Mouse (Mus musculus): Measurements from ENCODE around the gene Cenpv.
A peak's percentile ranks its signal among the peaks of the same experiment; 100 is the strongest.

Cenpv gene

DNA sequence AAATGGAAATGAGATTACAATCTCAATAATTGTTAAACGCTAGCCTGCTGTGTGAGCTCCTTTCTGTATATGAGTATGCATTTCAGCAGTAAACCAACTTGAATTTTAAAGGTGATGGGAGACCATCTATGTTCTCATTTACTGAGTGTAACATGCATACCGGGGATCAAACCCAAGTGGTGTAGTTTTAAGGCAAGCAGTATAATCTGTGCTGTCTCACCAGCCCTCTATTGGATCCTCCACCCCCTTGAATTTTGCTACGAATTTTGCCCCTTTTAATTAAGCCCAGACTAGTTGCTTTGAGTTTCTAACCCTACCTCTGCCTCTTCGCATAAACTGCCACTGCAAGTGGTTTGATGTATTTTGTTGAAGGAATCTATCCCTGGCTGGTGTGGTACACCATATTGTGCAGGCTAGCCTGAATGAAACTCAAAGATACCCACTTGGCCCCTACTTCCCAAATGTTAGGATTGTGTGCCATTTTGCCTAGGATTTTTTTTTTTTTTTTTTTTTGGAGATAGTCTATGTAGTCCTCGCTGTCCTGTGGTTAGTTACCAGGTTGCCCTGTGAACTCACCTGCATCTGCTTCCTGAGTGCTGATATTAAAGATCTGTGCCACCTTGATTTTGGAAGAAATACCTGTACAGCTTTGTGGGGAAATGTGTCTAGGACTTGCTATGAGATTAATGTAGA lies 15.2 kb upstream of the Cenpv start:
- no peak for DNase-seq (ENCODE audit: extremely low read depth, insufficient read length, low spot score)

DNA sequence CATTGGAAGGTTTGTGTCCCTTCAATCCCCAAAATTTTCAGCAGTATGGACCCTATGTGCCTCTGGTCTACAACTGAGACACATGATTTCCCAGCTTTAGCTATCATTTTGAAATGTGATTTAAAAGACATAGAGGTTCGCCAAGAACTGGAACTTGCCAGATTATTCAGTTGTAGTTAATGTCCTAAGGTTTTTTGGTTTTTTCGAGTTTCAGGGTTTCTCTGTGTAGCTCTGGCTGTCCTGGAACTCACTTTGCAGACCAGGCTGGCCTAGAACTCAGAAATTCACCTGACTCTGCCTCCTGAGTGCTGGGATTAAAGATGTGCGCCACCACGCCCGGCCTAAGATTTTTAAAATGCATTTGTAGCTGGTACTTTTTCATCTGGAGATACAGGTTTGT lies 14.6 kb upstream of the Cenpv start:
- DNase-seq (ENCODE audit: extremely low read depth, insufficient read length, low spot score): no peak

DNA sequence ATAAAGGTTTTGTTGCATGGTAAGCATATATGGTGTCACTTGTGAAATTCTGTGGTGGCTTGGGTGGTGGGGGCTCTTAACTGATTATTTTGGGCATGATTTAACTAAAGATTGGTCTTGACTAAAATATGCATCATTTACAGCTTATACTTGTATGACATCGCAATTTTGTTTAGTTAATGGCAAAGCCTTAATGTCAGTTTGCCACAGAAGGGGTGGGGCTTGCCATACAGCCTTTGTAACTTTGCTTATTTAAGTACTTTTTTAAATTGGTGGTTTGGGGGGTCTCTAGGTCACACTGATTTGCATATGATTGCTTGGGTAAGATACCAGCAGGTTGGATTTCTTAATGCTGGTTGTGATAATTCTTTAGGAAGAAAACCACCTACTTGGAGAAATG lies 14.1 kb upstream of the Cenpv start:
- DNase-seq (ENCODE audit: extremely low read depth, insufficient read length, low spot score): no peak

DNA sequence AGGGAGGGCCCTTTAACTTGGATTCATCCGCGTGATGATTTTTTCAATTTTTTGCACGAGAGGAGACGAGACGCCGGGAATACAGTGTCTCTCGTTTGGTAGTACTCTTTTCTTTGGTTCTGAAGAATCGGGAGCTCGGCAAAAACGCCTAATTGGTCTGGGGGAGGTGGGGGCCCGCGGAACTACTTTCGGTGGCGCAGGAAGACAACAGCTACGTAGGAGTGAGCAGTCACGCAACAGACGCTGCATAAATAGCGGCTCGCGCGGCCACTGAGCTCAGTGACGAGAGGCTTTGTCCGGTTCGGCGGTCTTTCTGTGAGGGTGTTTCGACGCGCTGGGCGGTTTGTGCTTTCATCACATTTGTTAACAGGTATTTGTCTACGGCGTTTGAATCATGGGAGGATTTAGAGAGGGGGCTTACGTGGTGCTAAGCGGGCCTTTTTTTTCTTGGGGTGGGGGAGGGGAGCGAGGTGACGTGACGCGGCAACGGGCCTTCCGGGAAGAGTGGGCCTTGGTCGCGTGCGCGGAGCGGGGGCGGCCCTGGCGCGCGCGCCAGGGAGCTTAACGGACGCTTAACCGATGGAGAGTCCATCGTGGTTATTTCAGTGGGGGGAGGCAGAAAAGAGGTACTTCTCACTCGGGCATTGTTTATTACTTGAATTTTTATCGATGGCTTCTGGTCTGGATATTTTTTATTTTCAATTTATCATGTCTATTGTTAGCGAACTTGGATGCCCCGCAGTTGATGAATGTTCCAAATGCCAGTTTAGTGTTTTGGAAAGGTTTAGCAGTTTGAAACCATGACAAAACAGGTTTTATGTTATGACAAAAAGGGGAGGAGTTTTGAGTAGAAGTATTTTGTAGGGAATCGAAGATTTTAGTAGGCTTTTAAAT lies 12.4 kb upstream of the Cenpv start:
- peak; percentile 85 for DNase-seq (ENCODE audit: extremely low read depth, insufficient read length, low spot score)

DNA sequence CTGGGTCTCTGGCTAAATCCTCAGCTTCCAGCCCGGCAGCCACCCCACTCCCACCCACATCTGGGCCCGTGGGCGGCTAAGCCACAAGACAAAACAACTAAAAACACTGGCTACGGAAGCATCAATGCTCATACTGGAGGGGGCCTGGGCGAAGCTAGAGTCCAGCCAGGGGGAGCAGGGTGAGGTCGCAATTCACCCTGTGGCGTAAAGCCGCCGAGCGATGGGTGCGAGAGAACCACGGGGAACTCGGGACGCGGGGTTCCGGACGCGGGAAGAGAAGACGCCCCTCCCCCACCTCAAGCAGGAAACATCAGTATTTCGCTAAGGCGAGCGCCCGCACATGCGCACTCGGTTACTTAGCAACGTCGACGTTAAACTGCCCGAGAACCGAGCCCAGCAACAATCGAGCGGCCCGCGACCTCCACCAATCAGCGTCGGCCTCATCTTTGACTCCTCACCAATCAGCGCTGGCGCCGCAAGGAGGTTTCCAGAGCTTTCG lies 11.7 kb upstream of the Cenpv start, which contains the start of gene Ubb:
Gene Ubb (plus strand): TSS at position 445 of the 499 bp plus-strand sequence.
- DNase-seq (ENCODE audit: extremely low read depth, insufficient read length, low spot score): peak; percentile 99

DNA sequence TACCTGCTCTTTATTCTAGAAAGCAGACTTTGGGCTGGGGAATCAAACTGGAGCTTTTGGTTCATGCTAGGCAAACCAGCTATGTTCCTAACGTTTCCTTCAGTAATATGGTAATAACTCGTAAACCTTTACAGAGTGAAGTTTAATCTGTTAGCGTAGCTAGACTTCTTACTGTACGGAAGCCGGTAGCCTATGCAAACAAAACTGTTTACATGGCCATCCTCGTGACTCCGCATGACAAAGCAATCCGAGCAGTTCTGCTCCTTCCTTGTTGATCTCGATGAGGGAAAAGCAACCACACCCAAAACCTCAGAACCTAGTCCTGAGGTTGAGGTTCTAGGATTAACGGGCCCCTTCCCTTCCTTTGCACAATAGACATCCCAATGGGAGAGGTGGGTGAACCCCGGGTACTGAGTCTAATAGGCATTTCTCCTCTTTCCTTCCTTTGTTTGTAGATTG lies 11.2 kb upstream of the Cenpv start:
- no peak for DNase-seq (ENCODE audit: extremely low read depth, insufficient read length, low spot score)

DNA sequence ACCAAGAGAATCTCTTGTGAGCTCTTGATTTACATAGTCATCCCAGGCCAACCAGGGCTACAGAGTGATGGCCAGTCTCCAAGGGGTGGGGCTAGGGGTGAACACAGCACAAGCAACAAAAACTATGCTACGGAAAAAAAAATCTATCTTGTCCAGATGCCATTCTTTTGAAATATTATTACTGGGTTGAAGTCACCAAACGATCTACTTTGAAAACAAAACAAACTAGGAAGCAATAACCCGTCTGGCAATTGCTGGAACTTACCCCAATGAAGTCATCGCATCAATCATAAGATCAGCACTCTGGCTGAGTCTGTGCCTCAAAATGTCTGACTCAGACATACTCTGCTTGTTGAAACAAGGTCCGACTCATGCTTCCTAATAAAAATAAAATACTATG lies 10.7 kb upstream of the Cenpv start:
- peak; percentile 78 for DNase-seq (ENCODE audit: extremely low read depth, insufficient read length, low spot score)

DNA sequence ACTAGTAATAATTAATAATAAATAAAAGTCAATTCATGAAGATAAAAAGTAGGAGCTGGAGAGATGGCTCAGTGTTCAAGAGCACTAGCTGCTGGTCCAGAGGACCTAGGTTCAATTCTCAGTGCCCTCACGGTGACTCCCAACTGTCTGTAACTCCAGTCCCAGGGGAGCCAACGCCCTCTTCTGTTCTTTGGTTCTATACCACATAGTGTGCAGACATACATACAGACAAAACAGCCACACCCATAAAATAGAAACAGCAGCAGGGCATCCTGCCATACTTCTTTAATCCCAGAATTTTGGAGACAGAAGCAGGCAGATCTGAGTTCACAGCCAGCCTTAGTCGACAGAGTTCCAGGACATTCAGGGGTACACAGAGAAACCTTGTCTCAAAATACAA lies 4.9 kb upstream of the Cenpv start:
- no peak for DNase-seq (ENCODE audit: extremely low read depth, insufficient read length, low spot score)

DNA sequence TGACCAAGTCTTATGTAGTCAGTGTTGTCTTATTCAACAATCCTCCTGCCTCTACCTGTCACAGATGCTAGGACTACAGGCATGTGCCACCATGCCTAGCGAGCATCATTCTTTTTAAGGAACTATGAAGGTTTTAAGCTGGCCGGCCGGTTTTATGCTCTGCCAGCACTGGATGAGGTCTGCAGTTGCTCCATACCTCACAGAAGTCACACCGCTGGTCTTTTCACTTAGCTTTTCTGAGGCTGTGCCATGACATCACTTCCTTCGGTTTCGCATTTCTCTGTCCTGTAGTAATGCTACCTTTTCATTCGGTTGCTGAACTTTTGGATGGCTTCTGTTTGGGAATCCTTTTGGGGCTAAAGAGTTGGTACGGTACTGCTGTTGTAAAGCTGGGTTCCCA lies 2.5 kb upstream of the Cenpv start:
- DNase-seq (ENCODE audit: extremely low read depth, insufficient read length, low spot score): no peak

DNA sequence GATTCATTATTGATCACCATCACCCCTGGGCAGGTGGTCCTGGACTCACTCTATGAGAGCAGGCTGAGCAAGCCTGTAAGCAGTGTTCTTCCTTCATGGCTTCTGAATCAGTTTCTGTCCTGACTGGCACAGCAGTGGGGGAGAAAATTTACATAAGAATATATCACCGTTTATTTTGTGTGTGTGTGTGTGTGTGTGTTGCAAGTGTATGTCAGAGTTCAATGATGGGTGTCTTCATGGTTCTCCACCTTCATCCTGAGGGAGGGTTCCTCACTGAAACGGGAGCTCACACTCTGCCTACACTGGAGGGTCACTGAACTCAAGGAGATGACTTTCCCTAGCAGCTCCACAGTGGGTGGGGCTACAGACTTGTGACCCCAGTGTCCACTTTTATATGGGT lies 1.9 kb upstream of the Cenpv start:
- DNase-seq (ENCODE audit: extremely low read depth, insufficient read length, low spot score): no peak

DNA sequence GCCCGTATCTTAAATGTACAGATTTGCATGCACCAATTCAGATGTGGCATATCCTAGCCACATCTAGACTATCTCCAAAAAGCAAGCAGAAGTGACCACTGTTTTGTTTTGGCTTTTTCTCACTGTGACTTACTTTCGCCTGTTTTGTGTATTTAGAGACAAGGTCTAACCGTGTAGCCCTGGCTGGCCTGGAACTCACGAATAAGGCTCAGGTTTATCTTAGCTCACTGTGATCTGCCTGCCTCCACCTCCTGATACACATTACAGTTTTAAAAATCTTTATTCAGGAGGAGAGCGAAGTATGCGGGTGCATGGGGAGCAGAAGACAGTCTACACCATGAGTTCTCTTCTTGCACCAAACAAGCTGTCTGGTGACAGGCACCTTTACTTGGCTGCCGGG lies 1.1 kb upstream of the Cenpv start:
- no peak for DNase-seq (ENCODE audit: extremely low read depth, insufficient read length, low spot score)

DNA sequence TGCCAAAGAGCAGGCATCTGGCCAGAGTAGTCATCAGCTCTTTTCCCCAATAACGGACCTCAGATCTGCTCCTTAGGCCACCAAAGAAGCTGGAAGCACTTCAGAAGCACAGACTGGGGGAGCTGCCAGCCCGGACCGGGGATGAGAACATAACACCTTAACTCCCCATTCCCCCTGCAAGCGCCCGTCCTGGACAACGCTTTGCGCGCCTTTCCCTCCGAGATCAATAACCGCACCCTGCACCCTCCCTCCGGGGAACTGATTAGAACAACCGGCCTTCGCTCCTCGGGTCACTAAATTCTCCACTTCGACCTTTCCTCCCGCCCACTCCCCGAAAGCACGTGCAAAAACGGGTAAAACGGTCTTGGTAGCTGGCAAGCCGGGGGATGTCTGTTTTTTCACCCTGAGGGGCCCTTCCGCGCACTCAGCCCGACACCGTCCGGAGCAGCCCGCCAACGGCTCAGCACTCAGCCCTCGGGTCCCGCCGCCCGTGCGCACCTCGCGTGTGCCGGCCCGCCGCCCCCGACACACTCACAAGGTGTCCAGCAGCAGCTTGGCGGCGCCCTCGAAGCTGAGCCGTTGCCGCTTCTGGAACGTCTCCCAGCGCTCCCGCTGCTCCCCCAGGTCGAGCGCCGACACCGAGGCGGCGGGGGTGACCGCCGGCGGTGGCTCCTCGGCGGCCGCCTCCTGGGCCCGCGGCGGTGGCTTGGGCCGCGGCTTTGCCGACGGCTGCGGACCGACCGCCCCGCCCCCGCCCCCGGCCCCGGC lies 556 bp downstream of the Cenpv start:
- DNase-seq (ENCODE audit: extremely low read depth, insufficient read length, low spot score): peak; percentile 79

DNA sequence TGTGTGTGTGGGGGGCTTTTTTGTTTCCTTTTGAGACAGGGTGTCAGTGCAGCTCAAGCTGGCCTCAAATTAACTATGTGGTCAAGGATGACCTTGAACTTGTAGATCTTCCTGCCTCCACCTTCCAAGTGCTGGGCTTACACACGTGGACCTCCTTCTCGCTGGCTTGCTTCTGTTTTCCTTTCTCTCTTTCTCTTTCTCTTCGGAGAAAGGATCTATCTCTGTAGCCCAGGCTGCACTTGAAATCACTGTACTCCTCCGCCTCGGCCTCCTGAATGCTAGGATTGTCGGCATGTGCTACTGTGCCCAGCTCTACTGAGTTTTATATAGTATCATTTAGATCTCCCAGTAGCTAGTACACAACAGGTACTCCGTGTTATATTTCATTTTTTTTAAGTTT lies 1.5 kb downstream of the Cenpv start:
- no peak for DNase-seq (ENCODE audit: extremely low read depth, insufficient read length, low spot score)

DNA sequence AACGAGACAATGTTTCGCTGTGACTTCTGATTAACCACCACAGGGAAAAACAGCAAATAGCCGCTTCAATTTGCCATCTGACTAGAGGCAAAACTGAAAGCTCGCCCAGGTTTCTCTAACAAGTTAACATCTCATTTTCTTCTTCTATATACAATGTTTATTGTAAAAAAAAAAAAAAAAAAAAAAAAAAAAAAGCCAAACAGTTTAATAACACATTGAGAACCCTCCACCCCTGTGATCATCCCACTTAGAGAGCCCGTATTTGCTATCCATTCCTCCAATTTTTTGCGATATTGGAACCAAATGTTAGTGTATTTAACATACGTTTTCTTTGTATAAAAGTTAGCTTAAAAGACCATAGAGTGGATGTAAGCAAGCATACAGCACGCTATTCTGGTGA lies 2.0 kb downstream of the Cenpv start:
- no peak for DNase-seq (ENCODE audit: extremely low read depth, insufficient read length, low spot score)

DNA sequence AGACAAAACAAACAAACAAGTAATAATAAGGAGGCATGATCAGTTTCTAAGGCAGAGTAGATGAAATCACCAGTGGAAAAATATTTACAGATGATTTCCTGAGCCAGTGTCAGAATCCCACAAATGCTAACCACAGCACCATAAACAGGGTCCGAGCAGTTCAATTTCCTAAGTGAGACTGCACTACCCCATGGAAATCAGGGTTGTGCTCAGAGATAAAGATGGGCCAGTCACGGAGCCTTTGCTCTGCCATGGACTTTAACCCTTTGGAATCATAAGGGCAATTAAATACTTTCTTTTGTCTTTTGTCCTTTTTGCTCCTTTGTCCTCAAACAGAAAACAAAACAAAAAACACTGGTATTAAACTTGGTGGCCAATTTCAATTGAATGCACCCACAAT lies 16.8 kb downstream of the Cenpv start:
- DNase-seq (ENCODE audit: extremely low read depth, insufficient read length, low spot score): no peak

DNA sequence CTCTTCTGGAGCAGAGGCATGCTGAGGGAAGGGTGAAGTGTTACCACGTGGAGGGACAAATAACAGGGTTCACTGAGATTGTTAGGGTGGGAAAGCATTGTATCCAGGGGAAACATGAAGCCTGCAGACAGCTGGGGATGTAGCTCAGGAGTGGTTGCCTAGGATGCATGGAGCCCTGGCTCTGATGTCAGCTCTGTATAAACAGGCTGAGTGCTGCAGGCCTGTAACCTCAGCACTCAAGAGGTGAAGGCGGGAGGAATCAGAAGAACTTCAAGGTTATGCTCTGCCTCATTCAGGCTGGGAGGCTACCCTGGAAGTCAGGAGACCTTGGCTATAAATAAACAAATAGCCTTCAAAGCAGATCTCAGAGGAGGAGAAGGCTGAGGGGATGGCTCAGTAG lies 20.1 kb downstream of the Cenpv start:
- no peak for DNase-seq (ENCODE audit: extremely low read depth, insufficient read length, low spot score)

DNA sequence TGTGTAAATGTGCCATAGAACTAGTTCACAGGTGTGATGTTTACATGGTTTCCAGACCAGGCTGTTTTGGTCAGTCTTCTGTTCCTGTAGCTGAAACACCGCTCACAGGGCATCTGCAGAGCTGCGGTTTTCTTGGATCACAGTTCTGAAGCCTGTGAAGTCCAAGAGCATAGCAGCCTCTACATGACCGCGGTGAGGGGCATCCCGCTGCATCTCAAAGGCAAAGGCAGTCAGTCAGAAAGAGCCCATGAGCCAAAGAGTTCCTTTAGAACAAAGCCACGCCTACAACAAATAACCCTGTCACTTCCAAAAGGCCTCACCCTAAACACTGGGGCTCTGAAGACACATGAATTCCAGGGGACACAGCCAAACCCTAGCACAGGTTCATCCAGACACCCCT lies 25.8 kb downstream of the Cenpv start:
- DNase-seq (ENCODE audit: extremely low read depth, insufficient read length, low spot score): no peak

DNA sequence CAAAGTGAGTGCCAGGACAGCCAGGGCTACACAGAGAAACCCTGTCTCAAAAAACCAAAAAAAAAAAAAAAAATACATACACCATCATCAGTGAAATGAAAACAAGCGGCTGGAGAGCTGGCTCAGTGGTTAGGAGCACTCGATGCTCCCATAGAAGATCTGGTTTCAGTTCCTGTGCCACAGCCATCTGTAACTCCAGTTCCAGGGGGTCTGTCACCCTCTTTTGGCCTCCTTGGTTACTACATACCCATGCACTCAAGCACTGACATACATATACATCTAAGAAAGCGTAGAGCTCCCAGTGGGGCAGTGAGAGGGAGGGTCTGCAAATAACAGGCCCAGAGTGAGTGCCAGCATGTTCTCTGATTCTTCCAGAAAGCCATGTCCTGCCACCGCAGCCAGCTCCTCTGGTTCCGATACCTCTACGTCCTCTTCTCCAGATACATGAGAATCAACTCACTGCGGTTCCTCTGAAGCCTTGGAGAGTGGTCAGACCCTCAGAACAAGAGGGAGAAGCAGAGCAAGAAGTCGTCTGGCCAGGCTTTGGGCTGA lies 26.5 kb downstream of the Cenpv start:
- DNase-seq (ENCODE audit: extremely low read depth, insufficient read length, low spot score): no peak

DNA sequence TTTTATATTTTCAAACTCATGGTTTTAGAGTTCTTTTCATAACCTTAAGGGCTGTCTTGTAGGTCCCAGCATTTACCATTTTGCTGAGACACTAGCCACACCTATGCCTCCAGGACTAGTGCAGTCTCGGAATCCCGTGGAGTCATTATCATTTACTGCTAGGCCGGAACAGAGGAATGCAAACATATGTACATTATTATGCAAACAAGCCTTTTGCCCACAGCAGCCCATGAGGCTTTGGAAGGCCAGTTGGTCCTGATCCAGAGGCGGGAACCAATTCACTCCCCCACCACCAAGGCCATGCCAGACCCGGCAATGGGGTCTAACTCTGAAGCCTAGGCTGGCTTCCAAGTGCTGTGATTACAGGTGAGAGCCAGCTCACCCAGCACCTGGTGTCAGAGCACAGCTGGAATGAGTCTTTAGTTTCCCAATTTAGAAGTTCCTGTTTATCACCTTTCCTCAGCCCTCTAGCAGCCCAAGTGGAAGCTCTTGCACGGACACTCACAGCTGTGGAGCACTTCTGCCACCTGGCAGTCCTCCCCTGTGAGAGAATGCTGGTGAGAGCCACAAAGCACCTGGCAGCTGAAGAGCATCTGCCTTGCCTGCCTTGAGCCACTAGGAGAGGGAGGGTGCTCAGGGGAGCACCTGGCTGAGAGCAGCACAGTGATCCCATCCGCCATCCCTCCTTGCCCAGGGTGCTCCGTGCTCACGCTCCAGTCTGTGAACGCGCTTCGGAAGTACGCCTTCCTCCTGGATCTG lies 27.4 kb downstream of the Cenpv start:
- no peak for DNase-seq (ENCODE audit: extremely low read depth, insufficient read length, low spot score)

DNA sequence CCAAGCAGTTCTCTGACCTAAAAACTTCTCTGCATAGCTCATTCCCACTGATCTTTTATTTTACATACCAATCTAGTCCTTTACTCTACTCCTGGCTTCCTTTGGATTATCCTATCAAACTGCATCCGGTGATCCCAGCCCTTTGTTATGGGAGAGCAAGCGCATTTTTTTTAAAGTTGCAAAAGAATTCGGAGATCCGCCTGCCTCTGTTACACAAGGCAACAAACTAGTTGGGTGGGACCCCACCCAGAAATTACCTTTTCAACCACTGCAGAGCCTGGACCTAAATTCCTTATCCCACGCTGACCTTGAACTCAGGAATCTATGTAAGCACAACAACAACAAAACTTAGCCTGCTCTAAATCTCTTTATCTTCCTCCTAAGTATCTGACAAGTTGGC lies 28.1 kb downstream of the Cenpv start:
- no peak for DNase-seq (ENCODE audit: extremely low read depth, insufficient read length, low spot score)
